Mouse (Mus musculus): ENCODE results near the gene Sult1c2. TPM values are rescaled to one million over a fixed set of nuclear protein-coding genes. Genes with fewer than 3 reads are reported as not detected.

Gene Sult1c2
- not detected in 2 replicates for total RNA-seq (2023)

GRCm38 (mm10) chr17:53846206-53846605 lies at the start of gene Sult1c2:
Gene Sult1c2 (minus strand): TSS chr17:53846339.

Other genes starting within 250 kb of the Sult1c2 start
- 11.0 and 15.5 TPM in 2 replicates for gene Sgo1, start 157.0 kb downstream of the Sult1c2 start, total RNA-seq (2023)
- not detected in 2 replicates for gene Sult1c1, start 144.3 kb upstream of the Sult1c2 start, total RNA-seq (2023)